Comparison of ENCODE assay signal across 21 mouse cellular contexts in the genomic region with DNA sequence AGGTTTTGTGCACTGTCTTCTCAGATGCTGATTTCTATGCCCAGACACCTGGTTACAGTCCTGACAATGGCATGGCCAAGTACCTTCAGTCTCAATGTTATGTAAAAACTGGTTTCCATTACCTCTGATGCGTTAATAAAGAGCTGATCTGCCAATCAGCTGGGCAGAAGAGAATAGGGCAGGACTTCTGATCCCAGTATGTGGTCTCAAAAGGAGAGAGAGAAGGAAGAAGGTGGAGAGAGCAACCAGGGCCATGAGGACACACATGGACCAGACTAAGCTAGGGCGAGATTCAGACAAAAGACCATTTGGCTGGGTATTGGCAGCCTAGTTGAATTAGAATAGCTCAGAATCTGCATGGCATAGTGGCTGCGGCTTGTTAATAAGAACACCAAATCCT. TPM values are rescaled to one million over a fixed set of nuclear protein-coding genes. Genes with fewer than 3 reads are reported as not detected.
DNase-seq lines count a peak whose midpoint lies in the region; ATAC-seq and TF ChIP-seq lines count a peak whose summit lies in the region.
"Had no signal": no experiment of that assay in that cellular context is flagged by ENCODE, and none has a peak within 500 bp of the region (broad histone marks: within the 10 kb centered on the region; RNA-seq: fewer than 3 reads in every experiment).

No protein-coding gene starts in this region.

- H3K27me3 ChIP-seq in hindbrain, embryonic 10.5 days (ENCODE audit: insufficient read depth, poor library complexity, severe bottlenecking), result no peaks in the 10 kb centered on the region
- H3K27me3 ChIP-seq in hindbrain, embryonic 12.5 days, result no peaks in the 10 kb centered on the region
- H3K27me3 ChIP-seq in midbrain, embryonic 11.5 days (ENCODE audit: control insufficient read depth, insufficient read depth, low read length), result no peaks in the 10 kb centered on the region
- H3K27me3 ChIP-seq in midbrain, embryonic 16.5 days (ENCODE audit: control insufficient read depth, insufficient read depth, low read depth, low read length), result no peaks in the 10 kb centered on the region
- H3K27me3 ChIP-seq: embryonic facial prominence, embryonic 12.5 days; heart, embryonic 15.5 days had no signal

- peaks cover 34% of the 10 kb centered on the region for H3K4me1 ChIP-seq in hindbrain, embryonic 10.5 days (replicated peaks)
- H3K4me1 ChIP-seq in hindbrain, embryonic 12.5 days, result peaks cover 24% of the 10 kb centered on the region
- peaks cover 31% of the 10 kb centered on the region for H3K4me1 ChIP-seq in midbrain, embryonic 11.5 days (ENCODE audit: control insufficient read depth, insufficient read depth, low read length)
- peaks cover 34% of the 10 kb centered on the region for H3K4me1 ChIP-seq in midbrain, embryonic 16.5 days (ENCODE audit: control insufficient read depth, insufficient read depth, low read length)

- H3K9me3 ChIP-seq in hindbrain, embryonic 10.5 days, result no peaks in the 10 kb centered on the region
- H3K9me3 ChIP-seq in hindbrain, embryonic 12.5 days (replicated peaks), result no peaks in the 10 kb centered on the region
- H3K9me3 ChIP-seq in midbrain, embryonic 11.5 days (ENCODE audit: control insufficient read depth, low read length), result no peaks in the 10 kb centered on the region
- H3K9me3 ChIP-seq in midbrain, embryonic 16.5 days (replicated peaks; ENCODE audit: control insufficient read depth, low read length, poor library complexity, severe bottlenecking), result no peaks in the 10 kb centered on the region
- H3K9me3 ChIP-seq: embryonic facial prominence, embryonic 12.5 days; heart, embryonic 15.5 days; limb, embryonic 10.5 days had no signal

- TF ChIP-seq CTCF in brain, embryonic 14.5 days (IDR thresholded peaks at IDR 0.05; ENCODE audit: borderline replicate concordance, extremely low read depth, insufficient read depth, insufficient read length), result no peak

- H3K9ac ChIP-seq in hindbrain, embryonic 12.5 days, result no peak overlapping the region
- no peak overlapping the region for H3K9ac ChIP-seq in midbrain, embryonic 11.5 days (ENCODE audit: low read length)
- H3K9ac ChIP-seq in midbrain, embryonic 16.5 days (ENCODE audit: low read depth, low read length), result no peak overlapping the region; the same call in 1 of the 2 replicates
- H3K9ac ChIP-seq: heart, embryonic 15.5 days had no signal

- no peak overlapping the region for H3K4me2 ChIP-seq in hindbrain, embryonic 12.5 days (replicated peaks)
- peak overlapping the region; percentile 15; the same call in 1 of the 2 replicates for H3K4me2 ChIP-seq in midbrain, embryonic 11.5 days
- H3K4me2 ChIP-seq in midbrain, embryonic 16.5 days (ENCODE audit: low read length), result no peak overlapping the region
- H3K4me2 ChIP-seq: embryonic facial prominence, embryonic 12.5 days; heart, embryonic 15.5 days had no signal

- peaks cover 36% of the 10 kb centered on the region for H3K36me3 ChIP-seq in hindbrain, embryonic 10.5 days
- peaks cover 22% of the 10 kb centered on the region for H3K36me3 ChIP-seq in hindbrain, embryonic 12.5 days
- peaks cover 12% of the 10 kb centered on the region; the same call in 1 of the 2 replicates for H3K36me3 ChIP-seq in midbrain, embryonic 11.5 days (ENCODE audit: control insufficient read depth, insufficient read depth, low read length)
- peaks cover 15% of the 10 kb centered on the region for H3K36me3 ChIP-seq in midbrain, embryonic 16.5 days (ENCODE audit: control insufficient read depth, insufficient read depth, low read length)

- H3K27ac ChIP-seq in hindbrain, embryonic 10.5 days, result no peak overlapping the region
- no peak overlapping the region for H3K27ac ChIP-seq in hindbrain, embryonic 12.5 days
- no peak overlapping the region for H3K27ac ChIP-seq in midbrain, embryonic 11.5 days (ENCODE audit: low read depth, low read length)
- H3K27ac ChIP-seq in midbrain, embryonic 16.5 days (ENCODE audit: low read length), result no peak overlapping the region
- H3K27ac ChIP-seq: embryonic facial prominence, embryonic 12.5 days; heart, embryonic 15.5 days; limb, embryonic 10.5 days had no signal

- DNase-seq in hindbrain, embryonic 10.5 days (ENCODE audit: low spot score), result no peak
- no peak for DNase-seq in midbrain, embryonic 11.5 days (ENCODE audit: low spot score, missing footprints)
- peak; percentile 70 for DNase-seq in ES-CJ7 (ENCODE audit: low read depth, low spot score)
- peak; percentile 20 for DNase-seq in brain, embryonic 14.5 days (ENCODE audit: low read depth)
- DNase-seq in urinary bladder, adult 18-20 months (ENCODE audit: low spot score in 2 of 2), result no peak
- DNase-seq: adrenal gland, adult 2 months; cerebellum, adult 18-20 months; cerebellum, postnatal 25 days; heart, postnatal 4 days; kidney, adult 18-20 months; kidney, postnatal 4 days; lung, postnatal 4 days; right cerebral cortex, postnatal 4 days; thymus, postnatal 14 days had no signal

- 0 out of 2 replicates have a peak overlapping the region, but pooled peaks have one; percentile 13 for H3K4me3 ChIP-seq in hindbrain, embryonic 10.5 days
- H3K4me3 ChIP-seq in hindbrain, embryonic 12.5 days, result no peak overlapping the region
- H3K4me3 ChIP-seq in midbrain, embryonic 11.5 days (ENCODE audit: low read depth, low read length), result no peak overlapping the region
- H3K4me3 ChIP-seq in midbrain, embryonic 16.5 days (ENCODE audit: low read depth, low read length), result no peak overlapping the region
- H3K4me3 ChIP-seq: embryonic facial prominence, embryonic 12.5 days; heart, embryonic 15.5 days; limb, embryonic 10.5 days had no signal

- no peak for TF ChIP-seq POLR2A in brain, embryonic 14.5 days (IDR thresholded peaks at IDR 0.05; ENCODE audit: borderline replicate concordance, extremely low read depth, insufficient read depth, insufficient read length, poor library complexity, severe bottlenecking)

- 62% methylated on average over 3 of the region's 3 CpGs for WGBS in hindbrain, embryonic 10.5 days
- 51% methylated on average over 3 of the region's 3 CpGs for WGBS in hindbrain, embryonic 12.5 days
- 48% methylated on average over 3 of the region's 3 CpGs for WGBS in midbrain, embryonic 11.5 days
- 43% methylated on average over 3 of the region's 3 CpGs for WGBS in midbrain, embryonic 16.5 days

- ATAC-seq in hindbrain, embryonic 12.5 days (ENCODE audit: low FRiP score), result no peak
- ATAC-seq in midbrain, embryonic 11.5 days (ENCODE audit: low FRiP score), result no peak
- ATAC-seq in midbrain, embryonic 16.5 days, result no peak
- ATAC-seq in megakaryocyte, adult 5-6 weeks (ENCODE audit: poor library complexity, severe bottlenecking), result no peak
- ATAC-seq: inflammation-experienced regulatory T-cells, adult 6 months had no signal

RNA-seq across cellular contexts. Expression of gene Nudt21, which starts 3.2 kb away (rescaled TPM):
- 162 and 166 TPM in 2 replicates for polyA plus RNA-seq in hindbrain, embryonic 10.5 days (2016; fragmentation: Nextera tagmentation; extraction: Ambion mirVana)
- polyA plus RNA-seq in hindbrain, embryonic 12.5 days (2016; fragmentation: Nextera tagmentation; extraction: Ambion mirVana), result 127 and 132 TPM in 2 replicates
- 198 and 200 TPM in 2 replicates for polyA plus RNA-seq in midbrain, embryonic 11.5 days (2014; fragmentation: Nextera tagmentation; extraction: Ambion mirVana)
- 84.7 and 85.7 TPM in 2 replicates for polyA plus RNA-seq in midbrain, embryonic 16.5 days (2015; fragmentation: Nextera tagmentation; extraction: Ambion mirVana)
- 70.7 and 73.4 TPM in 2 replicates for polyA plus RNA-seq in brain, embryonic 14.5 days (2012; rRNA removed)
- 83.1 and 84.4 TPM in 2 replicates for total RNA-seq in megakaryocyte, adult 5-6 weeks (2015)
- total RNA-seq in megakaryocyte, adult 5-6 weeks (2017), result 53.4 and 57.2 TPM in 2 replicates

RNA-seq across cellular contexts. Expression of gene Ogfod1, which starts 3.4 kb away (rescaled TPM):
- 10.8 and 12.1 TPM in 2 replicates for polyA plus RNA-seq in hindbrain, embryonic 10.5 days (2016; fragmentation: Nextera tagmentation; extraction: Ambion mirVana)
- 14.6 and 17.7 TPM in 2 replicates for polyA plus RNA-seq in hindbrain, embryonic 12.5 days (2016; fragmentation: Nextera tagmentation; extraction: Ambion mirVana)
- polyA plus RNA-seq in midbrain, embryonic 11.5 days (2014; fragmentation: Nextera tagmentation; extraction: Ambion mirVana), result 11.1 and 11.6 TPM in 2 replicates
- polyA plus RNA-seq in midbrain, embryonic 16.5 days (2015; fragmentation: Nextera tagmentation; extraction: Ambion mirVana), result 18.0 and 18.3 TPM in 2 replicates
- 13.4 and 13.5 TPM in 2 replicates for polyA plus RNA-seq in brain, embryonic 14.5 days (2012; rRNA removed)
- total RNA-seq in megakaryocyte, adult 5-6 weeks (2015), result 10.2 and 12.3 TPM in 2 replicates
- total RNA-seq in megakaryocyte, adult 5-6 weeks (2017), result 9.0 and 9.1 TPM in 2 replicates

RNA-seq across cellular contexts. Expression of gene Amfr, which starts 21.0 kb away (rescaled TPM):
- 41.4 and 48.4 TPM in 2 replicates for polyA plus RNA-seq in hindbrain, embryonic 10.5 days (2016; fragmentation: Nextera tagmentation; extraction: Ambion mirVana)
- polyA plus RNA-seq in hindbrain, embryonic 12.5 days (2016; fragmentation: Nextera tagmentation; extraction: Ambion mirVana), result 77.4 and 79.4 TPM in 2 replicates
- polyA plus RNA-seq in midbrain, embryonic 11.5 days (2014; fragmentation: Nextera tagmentation; extraction: Ambion mirVana), result 56.8 and 64.7 TPM in 2 replicates
- polyA plus RNA-seq in midbrain, embryonic 16.5 days (2015; fragmentation: Nextera tagmentation; extraction: Ambion mirVana), result 61.2 and 67.5 TPM in 2 replicates
- 94.9 and 112 TPM in 2 replicates for polyA plus RNA-seq in brain, embryonic 14.5 days (2012; rRNA removed)
- total RNA-seq in megakaryocyte, adult 5-6 weeks (2015), result 35.5 and 37.5 TPM in 2 replicates
- 83.7 and 97.7 TPM in 2 replicates for total RNA-seq in megakaryocyte, adult 5-6 weeks (2017)

Comparison
In these comparisons a context has a peak if more than half of its experiments do, and no peak if none do; other contexts are left out.
1. DNase-seq: peak in ES-CJ7 (single experiment) and brain, embryonic 14.5 days (single experiment); none in hindbrain, embryonic 10.5 days (single experiment), midbrain, embryonic 11.5 days (single experiment) and urinary bladder, adult 18-20 months (0 of 2).